Mouse (Mus musculus): ENCODE data around the gene Synpo2.

Gene Synpo2

DNA sequence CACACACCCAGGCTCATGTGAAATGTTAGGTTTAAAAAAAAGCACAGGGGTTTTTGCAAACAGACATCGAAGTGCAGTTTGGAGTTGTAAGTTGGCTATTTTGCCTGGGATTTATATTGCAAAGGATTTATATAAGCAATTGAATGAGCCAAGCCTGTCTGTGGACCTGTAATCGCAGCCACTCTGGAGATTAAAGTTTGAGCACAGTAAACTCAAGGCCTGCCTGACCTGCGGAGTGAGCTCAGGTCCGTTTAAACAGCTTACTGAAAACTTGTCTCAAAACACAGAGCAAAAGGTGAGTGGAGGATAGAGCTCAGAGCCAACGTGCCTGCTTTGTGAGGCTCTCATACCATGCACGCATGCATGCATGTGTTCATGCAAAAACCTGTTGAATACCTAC is 30.9 kb downstream of the Synpo2 start:
- DNase-seq (ENCODE audit: low spot score) = no peak

DNA sequence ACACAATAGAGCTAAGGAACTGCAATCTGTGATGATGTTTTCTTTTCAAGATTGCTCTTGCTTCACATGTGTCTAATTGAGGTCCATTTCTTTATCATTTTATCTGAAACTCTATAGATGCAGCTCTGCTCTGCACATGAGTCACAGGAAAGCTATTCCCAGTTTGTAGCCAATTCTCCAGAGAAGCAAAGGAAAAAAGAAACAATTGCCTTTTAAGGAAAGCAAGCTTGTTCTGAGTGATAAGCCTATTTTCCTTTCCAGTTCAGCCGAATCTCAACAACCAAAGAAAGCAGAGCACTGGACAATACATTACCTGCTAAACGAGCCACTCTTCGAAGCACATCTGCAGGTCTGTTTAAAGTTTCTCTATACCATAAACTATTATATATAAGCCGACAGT is 31.3 kb downstream of the Synpo2 start:
- DNase-seq (ENCODE audit: low spot score) = no peak

- DNase-seq (ENCODE audit: low spot score) = no peak
These were observed 34.2 kb downstream of the Synpo2 start for GRCm38 (mm10) chr3:123201798-123202197.

DNA sequence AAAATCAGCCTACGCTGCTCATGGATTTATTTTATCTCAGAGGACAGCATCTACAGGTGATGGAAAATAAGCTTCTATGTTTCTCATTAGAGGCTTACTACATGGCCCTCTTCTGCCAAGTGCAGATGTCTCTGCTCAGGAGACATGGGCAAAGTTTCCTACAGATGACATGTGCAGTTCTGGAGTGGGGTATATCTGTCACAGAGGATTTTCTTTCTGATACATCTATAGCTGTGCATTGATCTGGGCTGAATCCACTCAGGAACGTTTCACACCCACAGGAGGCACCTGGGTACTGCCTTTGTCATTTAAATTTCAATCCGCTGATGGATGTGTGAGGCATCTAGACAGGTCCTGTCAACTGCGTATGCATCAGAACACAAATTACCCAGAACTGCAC is 42.2 kb downstream of the Synpo2 start:
- DNase-seq (ENCODE audit: low spot score) = no peak

GRCm38 (mm10) chr3:123191602-123192001 is 44.3 kb downstream of the Synpo2 start:
- no peak for DNase-seq (ENCODE audit: low spot score)

GRCm38 (mm10) chr3:123190329-123190728 is 45.6 kb downstream of the Synpo2 start:
- no peak for DNase-seq (ENCODE audit: low spot score)

DNA sequence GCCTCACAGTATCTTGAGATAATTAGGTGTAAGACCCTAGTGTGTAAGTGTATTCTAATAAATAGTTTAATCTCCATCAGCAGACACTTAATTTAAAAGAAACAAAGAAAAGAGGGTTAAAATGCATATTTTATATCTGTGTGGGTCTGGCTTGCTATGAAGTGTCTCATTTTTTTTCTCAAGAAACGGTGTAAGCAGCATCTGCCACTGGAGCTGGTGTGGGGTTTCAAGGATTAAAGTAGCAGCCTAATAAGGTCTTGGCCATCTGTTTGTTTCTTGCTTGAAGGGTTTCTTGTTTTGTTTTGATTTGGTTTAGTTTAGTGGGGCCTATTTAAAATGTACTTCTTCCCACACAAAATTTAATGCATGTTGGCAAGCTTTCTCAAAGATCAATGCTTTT is 46.1 kb downstream of the Synpo2 start:
- no peak for DNase-seq (ENCODE audit: low spot score)

DNA sequence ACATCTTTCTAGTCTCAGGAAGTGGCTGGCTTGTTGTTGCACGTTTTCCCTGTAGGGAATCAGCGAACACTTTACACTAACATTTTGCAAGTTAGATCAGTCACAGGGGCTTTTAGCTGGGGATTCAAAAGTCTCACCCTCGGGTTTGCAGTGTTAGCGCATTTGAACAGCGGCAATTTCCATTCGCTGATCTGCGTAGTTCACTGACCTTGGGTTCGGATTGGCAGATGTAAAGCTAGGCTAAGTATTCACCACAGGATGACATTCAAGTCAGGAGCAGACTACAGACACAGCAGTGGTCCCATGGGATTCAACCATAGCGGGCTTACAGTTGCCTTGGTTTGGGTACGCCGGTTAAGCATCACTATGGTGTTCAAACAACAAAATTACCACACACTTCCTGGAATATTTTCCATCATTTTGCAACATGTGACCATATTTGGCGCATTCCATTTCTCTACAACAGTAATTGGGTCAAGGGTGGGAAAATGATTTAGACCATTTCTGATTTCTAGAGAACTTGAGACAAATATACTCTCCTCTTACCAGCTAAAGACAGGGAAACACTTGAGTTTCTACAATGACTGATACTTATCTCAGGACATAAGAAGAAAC is 47.2 kb downstream of the Synpo2 start:
- DNase-seq (ENCODE audit: low spot score) = no peak

DNA sequence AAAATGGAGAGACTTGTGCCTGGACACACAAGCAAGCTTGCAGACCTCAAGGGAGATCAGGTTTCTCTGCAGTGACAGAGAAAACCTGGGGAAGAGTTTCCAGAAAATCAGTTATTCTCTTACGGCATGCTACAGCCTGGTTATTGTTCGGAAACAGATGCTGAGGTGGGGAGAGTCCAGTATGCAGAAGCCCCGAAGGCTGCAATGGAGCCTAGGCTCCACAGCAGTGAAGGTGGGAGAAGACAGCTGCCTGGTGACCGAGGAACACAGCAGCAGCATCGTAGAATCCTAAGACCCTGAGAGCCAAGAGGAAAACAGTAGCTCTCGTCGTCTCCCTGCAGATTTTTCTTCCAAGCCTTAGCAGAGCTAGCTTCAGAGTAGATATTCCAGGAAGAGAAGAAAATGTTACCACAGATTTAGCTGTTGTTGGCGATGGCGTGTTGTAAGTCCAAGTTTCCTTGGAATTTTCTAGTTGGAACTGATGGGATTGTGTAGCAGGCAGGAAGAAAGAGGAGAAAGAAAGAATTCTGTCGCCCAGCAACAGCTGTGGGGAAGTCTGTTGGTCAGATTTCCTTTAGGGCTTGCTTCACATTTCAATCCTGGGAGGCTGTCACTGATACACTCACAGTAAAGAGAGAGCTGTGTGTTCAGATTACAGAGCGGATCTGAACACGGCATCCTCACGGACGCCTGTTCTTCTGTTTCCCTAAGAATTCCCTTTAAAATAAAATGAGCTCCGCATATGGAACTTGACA is 48.4 kb downstream of the Synpo2 start:
- no peak for DNase-seq (ENCODE audit: low spot score)

- no peak for DNase-seq (ENCODE audit: low spot score)
These were observed 50.6 kb downstream of the Synpo2 start for GRCm38 (mm10) chr3:123185238-123185925.

DNA sequence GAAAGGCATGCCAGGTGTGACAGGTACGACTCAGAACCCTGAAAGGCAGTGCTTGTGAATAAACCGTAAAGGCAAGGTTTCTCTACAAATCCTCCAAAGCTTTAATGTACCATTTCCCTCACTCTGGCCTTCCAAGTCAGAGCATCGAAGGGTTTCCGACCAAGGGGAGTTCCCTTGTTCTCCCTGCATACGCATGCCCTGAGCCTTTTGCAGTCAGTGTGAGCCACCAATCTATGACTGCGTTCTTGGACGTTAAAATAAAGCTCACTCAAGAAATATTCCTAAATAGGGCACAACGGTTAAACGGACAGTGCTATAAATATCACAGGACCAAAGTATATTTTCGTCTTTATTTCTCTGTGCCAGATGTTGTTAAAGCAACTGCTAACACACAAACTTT is 51.7 kb downstream of the Synpo2 start:
- no peak for DNase-seq (ENCODE audit: low spot score)

DNA sequence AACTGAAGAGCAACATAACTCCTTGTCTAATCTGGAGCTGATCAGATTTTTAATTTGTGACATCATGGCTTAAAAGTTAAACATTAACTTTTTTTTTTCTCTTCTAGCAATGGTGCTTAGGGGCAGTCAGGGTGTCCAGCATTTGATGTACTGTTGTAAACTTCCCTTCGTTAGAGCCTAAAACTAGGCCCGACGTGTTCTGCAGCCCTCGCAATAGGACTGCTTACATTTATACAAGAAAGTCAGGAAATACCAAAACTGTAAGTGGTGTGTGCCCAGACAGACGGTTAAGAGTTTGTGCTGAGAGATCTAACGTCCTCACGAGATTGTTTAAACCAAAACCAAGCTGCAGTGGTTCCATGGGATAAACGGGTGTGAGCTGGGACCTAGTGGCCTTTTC is 56.4 kb downstream of the Synpo2 start:
- DNase-seq (ENCODE audit: low spot score) = no peak

DNA sequence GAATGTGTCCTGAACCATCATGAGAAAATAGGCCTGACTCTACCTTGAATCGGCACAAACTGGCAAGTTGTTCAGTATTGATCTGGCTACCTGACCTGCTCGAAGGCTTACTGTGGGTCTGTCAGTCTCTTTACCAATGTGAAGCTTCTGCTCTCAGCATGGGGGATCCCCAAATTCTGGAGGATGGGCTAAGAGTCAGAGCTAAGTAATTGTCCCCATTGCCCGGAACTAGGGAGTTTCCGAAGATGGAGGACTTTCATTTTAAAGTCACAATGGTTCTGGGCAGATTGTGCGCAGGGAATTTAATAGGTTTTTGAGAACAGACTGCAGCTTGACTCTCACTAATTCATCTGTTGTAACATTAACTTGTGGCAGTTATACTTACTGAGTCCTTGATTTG is 56.9 kb downstream of the Synpo2 start:
- no peak for DNase-seq (ENCODE audit: low spot score)

DNA sequence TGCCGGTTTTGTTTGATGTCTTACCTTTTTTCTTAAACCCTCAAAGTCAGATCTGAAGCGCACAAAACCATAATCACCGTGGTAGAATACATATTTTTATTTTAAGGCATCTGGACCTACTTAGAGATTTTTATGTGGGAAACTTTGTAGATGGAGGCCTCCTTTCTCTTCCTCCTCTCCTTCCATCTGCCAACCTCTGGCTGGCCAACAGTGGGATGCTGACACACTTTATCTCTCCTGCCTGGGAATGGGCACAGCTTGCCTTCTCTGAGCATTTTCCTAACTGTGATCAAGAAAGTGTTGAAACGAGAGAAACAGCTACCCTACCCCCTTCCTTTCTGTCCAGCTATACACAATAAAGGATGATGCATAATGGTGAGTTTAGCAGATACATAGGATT is 57.5 kb downstream of the Synpo2 start:
- no peak for DNase-seq (ENCODE audit: low spot score)

DNA sequence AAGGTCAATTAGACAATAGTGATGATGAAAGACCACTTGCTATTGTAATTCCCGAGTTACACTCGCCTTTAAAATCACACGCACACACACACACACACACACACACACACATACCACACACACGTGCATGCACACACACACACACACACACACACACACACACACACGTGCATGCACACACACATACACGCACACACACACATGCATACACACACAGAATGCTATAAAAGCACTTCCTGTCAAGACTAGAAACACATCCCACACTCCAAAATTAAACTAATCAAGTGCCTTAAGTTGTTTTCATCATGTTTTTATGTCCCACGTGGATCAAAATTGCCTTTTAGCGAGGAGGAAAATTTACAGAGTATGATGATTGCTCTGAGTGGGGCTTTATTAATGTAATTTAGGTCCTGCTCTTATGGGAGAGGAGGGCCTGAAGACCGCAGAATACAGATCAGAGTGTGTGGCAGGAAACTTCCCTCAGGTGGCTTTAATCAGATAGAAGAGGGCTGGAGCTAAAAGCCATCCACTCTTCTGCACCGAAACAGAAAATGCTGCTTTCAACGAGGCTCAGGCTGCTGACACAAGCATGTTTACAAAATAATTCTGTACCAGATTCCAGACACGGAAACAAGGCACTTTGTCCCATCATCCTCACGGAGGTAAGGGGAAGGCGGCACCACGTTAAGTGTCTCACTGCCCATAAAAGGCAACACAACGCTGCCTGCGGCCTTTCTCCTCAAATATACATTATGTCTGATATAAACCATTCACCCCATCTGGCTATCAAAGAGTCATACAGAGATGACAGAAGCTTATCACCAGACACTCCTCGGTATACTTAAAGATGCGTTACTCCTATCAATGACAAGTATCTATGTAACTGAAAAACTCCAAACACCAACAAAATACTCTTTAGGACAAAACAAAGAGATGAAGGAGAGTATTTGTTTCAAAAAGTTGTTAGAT is 59.3 kb downstream of the Synpo2 start:
- DNase-seq (ENCODE audit: low spot score) = no peak

GRCm38 (mm10) chr3:123175142-123175541 is 60.8 kb downstream of the Synpo2 start:
- no peak for DNase-seq (ENCODE audit: low spot score)

DNA sequence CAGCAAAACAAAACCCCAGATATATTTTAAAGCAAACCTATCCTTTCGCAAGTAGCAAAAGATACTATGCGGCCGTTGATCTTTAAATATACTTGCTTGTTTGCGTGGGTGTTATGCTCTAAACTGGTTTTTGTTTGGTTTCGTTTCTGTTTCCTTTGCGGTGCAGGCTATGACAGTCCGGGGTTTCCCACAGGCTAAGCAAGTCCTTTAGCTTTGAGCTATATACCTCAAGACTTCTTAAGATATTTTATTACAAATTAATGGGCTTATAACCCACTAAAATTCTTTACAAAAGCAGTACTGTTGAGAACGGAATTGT is 61.6 kb downstream of the Synpo2 start:
- DNase-seq (ENCODE audit: low spot score) = no peak

DNA sequence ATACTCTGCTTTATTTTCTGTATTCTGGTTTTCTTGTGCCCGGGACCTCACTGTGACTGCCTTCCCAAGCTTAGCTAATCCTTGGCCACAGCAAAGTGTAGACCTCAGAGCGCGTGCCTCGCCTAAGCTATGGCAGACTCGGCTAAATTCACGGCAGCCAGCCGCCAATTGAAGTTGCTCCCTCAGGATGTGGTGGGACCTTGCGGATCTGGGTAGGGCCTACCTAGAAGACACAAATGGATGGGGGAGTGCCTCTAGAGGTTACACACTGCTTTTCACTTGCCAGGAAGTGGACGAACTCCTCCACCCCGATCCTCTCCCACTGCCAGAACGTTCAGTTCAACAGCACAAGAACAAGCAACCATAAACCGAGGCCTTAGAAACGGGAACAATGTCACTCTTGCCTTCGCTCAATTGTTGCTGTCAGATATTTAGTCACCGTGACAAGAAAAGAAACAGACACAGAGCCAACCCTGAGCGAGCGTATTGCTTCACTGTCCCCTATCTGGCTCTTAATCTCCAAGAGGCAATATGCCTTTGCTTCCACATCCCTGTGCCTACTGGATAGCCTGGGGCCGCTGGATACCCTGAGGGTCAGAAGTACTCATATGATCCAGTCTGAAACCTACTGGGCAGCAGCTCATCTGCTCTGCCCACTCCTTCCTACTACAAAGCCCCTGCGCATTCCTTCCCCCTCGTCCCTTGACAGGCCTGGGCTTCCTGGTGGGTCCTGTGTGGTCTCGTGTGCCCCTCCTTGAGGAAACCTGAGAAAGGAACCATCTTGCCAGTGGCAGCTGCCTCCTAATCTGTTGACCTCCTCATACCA is 62.2 kb downstream of the Synpo2 start:
- DNase-seq (ENCODE audit: low spot score) = no peak

DNA sequence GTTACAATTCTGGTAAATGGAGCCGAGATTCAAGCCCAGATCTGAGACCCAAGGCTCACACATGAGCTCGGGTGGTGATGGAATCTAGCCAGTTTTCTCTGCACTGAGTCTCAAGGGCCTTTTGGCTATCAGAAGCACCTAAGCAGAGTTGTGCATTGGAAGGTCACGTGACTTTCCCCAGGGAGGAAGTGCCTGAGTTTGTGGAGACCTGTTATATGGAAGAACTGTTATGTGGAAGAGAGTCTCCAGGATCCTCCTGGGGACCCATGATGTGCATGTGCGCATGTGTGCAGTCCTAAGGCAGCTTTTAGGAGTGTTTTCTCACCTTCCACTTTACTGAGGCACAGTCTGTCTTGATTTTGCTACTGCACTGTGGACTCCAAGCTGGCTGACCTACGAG is 63.8 kb downstream of the Synpo2 start:
- no peak for DNase-seq (ENCODE audit: low spot score)

- no peak for DNase-seq (ENCODE audit: low spot score)
These were observed 66.6 kb downstream of the Synpo2 start for GRCm38 (mm10) chr3:123169398-123169797.

- DNase-seq (ENCODE audit: low spot score) = no peak
These were observed 67.1 kb downstream of the Synpo2 start for GRCm38 (mm10) chr3:123168815-123169214.

DNA sequence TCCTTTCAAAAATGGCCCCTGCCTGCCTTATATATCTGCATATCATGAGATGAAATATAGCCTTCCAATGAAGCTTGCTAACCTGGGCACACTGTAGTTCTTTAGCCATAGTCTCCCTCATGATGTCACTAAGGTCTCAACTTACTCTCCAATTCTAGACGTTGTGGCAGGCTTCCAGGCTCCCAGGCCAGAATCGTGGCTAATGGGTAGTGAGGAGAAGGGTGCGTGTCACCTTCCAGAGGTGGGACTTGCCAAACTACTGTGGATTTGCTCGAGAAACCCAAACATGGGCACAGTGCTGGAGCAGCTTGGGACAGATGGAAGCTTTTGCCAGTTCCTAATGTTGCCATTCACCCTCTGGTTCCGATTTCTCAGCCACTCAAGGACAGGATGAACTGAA is 69.5 kb downstream of the Synpo2 start:
- DNase-seq (ENCODE audit: low spot score) = no peak

Measured in ovary, postnatal 10 days (tissue).